Mouse (Mus musculus) hindbrain, embryonic 11.5 days (tissue): ENCODE data around the gene Rffl. TPM values are rescaled to one million over a fixed set of nuclear protein-coding genes. Genes with fewer than 3 reads are reported as not detected.

Experiments used
- ATAC-seq: fragments of 200-750 bp; cut with Nextera tagmentation; 2 replicates; pipeline ENCODE4 v1.8.0; 2017; ENCODE audit warnings: mild to moderate bottlenecking, moderate TSS enrichment, moderate library complexity; ENCODE audit not compliant: low FRiP score
- DNase-seq: peaks from one replicate; pipeline ENCODE4 v3.0.0-alpha.2; 2015; ENCODE audit warnings: low spot score
- H3K27ac ChIP-seq: fragments of 300-500 bp; sonication (generic); 2 replicates; pipeline ENCODE4 v1.5.1; 2014; ENCODE audit warnings: mild to moderate bottlenecking, low read depth, low read length
- H3K27me3 ChIP-seq: fragments of 300-500 bp; sonication (generic); 2 replicates; pipeline ENCODE4 v1.6.1; 2014; ENCODE audit warnings: mild to moderate bottlenecking, low read length, moderate library complexity, mixed read lengths; ENCODE audit not compliant: control insufficient read depth, insufficient read depth
- H3K36me3 ChIP-seq: fragments of 300-500 bp; sonication (generic); 2 replicates; pipeline ENCODE4 v1.6.1; 2014; ENCODE audit warnings: mild to moderate bottlenecking, low read length, moderate library complexity, mixed read lengths; ENCODE audit not compliant: control insufficient read depth, insufficient read depth
- H3K4me1 ChIP-seq: fragments of 300-500 bp; sonication (generic); replicated peaks from 2 replicates; pipeline ENCODE4 v1.6.1; 2014; ENCODE audit warnings: low read length, mixed read lengths; ENCODE audit not compliant: control insufficient read depth, insufficient read depth
- H3K4me2 ChIP-seq: fragments of 300-500 bp; sonication (generic); replicated peaks from 2 replicates; pipeline ENCODE4 v1.6.1; 2014; ENCODE audit warnings: mild to moderate bottlenecking, low read depth, low read length
- H3K4me3 ChIP-seq: fragments of 300-500 bp; sonication (generic); 2 replicates; pipeline ENCODE4 v1.5.1; 2014; ENCODE audit warnings: low read depth, low read length
- H3K9ac ChIP-seq: fragments of 300-500 bp; sonication (generic); 2 replicates; pipeline ENCODE4 v1.6.1; 2014; ENCODE audit warnings: low read depth, low read length
- H3K9me3 ChIP-seq: fragments of 300-500 bp; sonication (generic); 2 replicates; pipeline ENCODE4 v1.6.1; 2016; ENCODE audit warnings: low read length; ENCODE audit not compliant: control insufficient read depth
- WGBS: fragments of 180-500 bp; shearing (Covaris S2); extraction: QIAGEN DNeasy Blood & Tissue Kit; methylation state at CpG from one replicate; pipeline ENCODE4 v1.1.7; 2014; 5-methylcytosine and 5-hydroxymethylcytosine counted together
- polyA plus RNA-seq: library from polyadenylated mRNA; unstranded; fragments of >200 nt; fragmentation: Nextera tagmentation; extraction: Ambion mirVana; gene quantifications from 2 replicates; pipeline ENCODE4 v1.2.1, GENCODE M21; 2014

Rffl gene
- polyA plus RNA-seq, 1 experiment from 2014 or later: 6.3 TPM

- H3K4me3 ChIP-seq: no peak overlapping the region
- no peaks in the 10 kb centered on the region for H3K4me1 ChIP-seq
- no peak overlapping the region for H3K9ac ChIP-seq
- H3K4me2 ChIP-seq: no peak overlapping the region
- ATAC-seq: no peak
- WGBS: 82% methylated on average over 9 of the region's 9 CpGs
- DNase-seq: no peak
- no peaks in the 10 kb centered on the region for H3K27me3 ChIP-seq
- H3K27ac ChIP-seq: no peak overlapping the region
- H3K36me3 ChIP-seq: no peaks in the 10 kb centered on the region
- H3K9me3 ChIP-seq: no peaks in the 10 kb centered on the region
Observed at GRCm38 (mm10) chr11:82855327-82855973, 15.6 kb downstream of the Rffl start.

GRCm38 (mm10) chr11:82854111-82854510 lies 16.9 kb downstream of the Rffl start:
- no peak for DNase-seq
- H3K9ac ChIP-seq: no peak overlapping the region
- 86% methylated on average over 6 of the region's 6 CpGs for WGBS

GRCm38 (mm10) chr11:82852958-82853357 lies 18.1 kb downstream of the Rffl start:
- ATAC-seq: no peak
- WGBS: 88% methylated on average over 7 of the region's 7 CpGs
- no peaks in the 10 kb centered on the region for H3K4me1 ChIP-seq
- H3K4me2 ChIP-seq: no peak overlapping the region
- H3K4me3 ChIP-seq: no peak overlapping the region
- no peak overlapping the region for H3K9ac ChIP-seq
- no peak for DNase-seq
- no peak overlapping the region for H3K27ac ChIP-seq
- H3K27me3 ChIP-seq: no peaks in the 10 kb centered on the region
- no peaks in the 10 kb centered on the region for H3K9me3 ChIP-seq
- H3K36me3 ChIP-seq: no peaks in the 10 kb centered on the region

More at GRCm38 (mm10) chr11:82854111-82854510, 16.9 kb downstream of the Rffl start:
- no peak for ATAC-seq
- Histone ChIP-seq H3K27me3 (no peaks in the 10 kb centered on the region), H3K4me3 (no peak overlapping the region), H3K27ac (no peak overlapping the region), H3K36me3 (no peaks in the 10 kb centered on the region), H3K9me3 (no peaks in the 10 kb centered on the region), H3K4me2 (no peak overlapping the region), H3K4me1 (no peaks in the 10 kb centered on the region)

GRCm38 (mm10) chr11:82852540-82852939 lies 18.5 kb downstream of the Rffl start:
- Histone ChIP-seq H3K9ac (no peak overlapping the region), H3K4me3 (no peak overlapping the region), H3K9me3 (no peaks in the 10 kb centered on the region), H3K27ac (no peak overlapping the region), H3K4me2 (no peak overlapping the region), H3K4me1 (no peaks in the 10 kb centered on the region), H3K27me3 (no peaks in the 10 kb centered on the region), H3K36me3 (no peaks in the 10 kb centered on the region)
- DNase-seq (no peak), ATAC-seq (no peak)
- 84% methylated on average over 10 of the region's 10 CpGs for WGBS

- Histone ChIP-seq H3K9ac (no peak overlapping the region), H3K36me3 (no peaks in the 10 kb centered on the region), H3K9me3 (no peaks in the 10 kb centered on the region), H3K4me3 (no peak overlapping the region), H3K4me1 (no peaks in the 10 kb centered on the region), H3K27ac (no peak overlapping the region), H3K27me3 (no peaks in the 10 kb centered on the region), H3K4me2 (no peak overlapping the region)
- no peak for DNase-seq
- no peak for ATAC-seq
- WGBS: 83% methylated on average over 11 of the region's 11 CpGs
Observed at GRCm38 (mm10) chr11:82852115-82852514, 18.9 kb downstream of the Rffl start.

GRCm38 (mm10) chr11:82850259-82850658 lies 20.8 kb downstream of the Rffl start:
- Histone ChIP-seq H3K4me2 (no peak overlapping the region), H3K27ac (peak overlapping the region; percentile 39; the same call in 1 of the 2 replicates), H3K36me3 (no peaks in the 10 kb centered on the region), H3K9me3 (no peaks in the 10 kb centered on the region), H3K4me3 (no peak overlapping the region), H3K27me3 (no peaks in the 10 kb centered on the region), H3K4me1 (no peaks in the 10 kb centered on the region; the same call in 1 of the 2 replicates), H3K9ac (no peak overlapping the region)
- DNase-seq: no peak
- 66% methylated on average over 5 of the region's 5 CpGs for WGBS
- ATAC-seq: no peak

GRCm38 (mm10) chr11:82847571-82848000 lies 23.4 kb downstream of the Rffl start:
- no peak overlapping the region for H3K4me3 ChIP-seq
- DNase-seq (no peak), ATAC-seq (no peak)
- no peak overlapping the region for H3K9ac ChIP-seq
- H3K27ac ChIP-seq: no peak overlapping the region
- no peaks in the 10 kb centered on the region for H3K27me3 ChIP-seq
- no peaks in the 10 kb centered on the region for H3K36me3 ChIP-seq
- H3K4me1 ChIP-seq: no peaks in the 10 kb centered on the region; the same call in 1 of the 2 replicates
- no peak overlapping the region for H3K4me2 ChIP-seq
- 36% methylated on average over 6 of the region's 6 CpGs for WGBS
- no peaks in the 10 kb centered on the region for H3K9me3 ChIP-seq

- Histone ChIP-seq H3K9me3 (no peaks in the 10 kb centered on the region), H3K4me3 (no peak overlapping the region), H3K9ac (no peak overlapping the region), H3K4me2 (no peak overlapping the region), H3K27me3 (no peaks in the 10 kb centered on the region), H3K4me1 (no peaks in the 10 kb centered on the region; the same call in 1 of the 2 replicates), H3K27ac (no peak overlapping the region), H3K36me3 (no peaks in the 10 kb centered on the region)
- 66% methylated on average over 3 of the region's 3 CpGs for WGBS
- no peak for ATAC-seq
- no peak for DNase-seq
Observed at GRCm38 (mm10) chr11:82846938-82847337, 24.1 kb downstream of the Rffl start.

GRCm38 (mm10) chr11:82846079-82846436 lies 25.0 kb downstream of the Rffl start:
- Histone ChIP-seq H3K4me1 (no peaks in the 10 kb centered on the region; the same call in 1 of the 2 replicates), H3K27me3 (no peaks in the 10 kb centered on the region), H3K36me3 (no peaks in the 10 kb centered on the region), H3K9ac (peak overlapping the region; percentile 50), H3K4me3 (no peak overlapping the region), H3K27ac (no peak overlapping the region), H3K4me2 (peak overlapping the region; percentile 36; the same call in 1 of the 2 replicates), H3K9me3 (no peaks in the 10 kb centered on the region)
- no peak for DNase-seq
- 33% methylated on average over 4 of the region's 4 CpGs for WGBS
- no peak for ATAC-seq
